Mouse (Mus musculus): ENCODE results near the gene Fcna.

The Fcna gene

GRCm38 (mm10) chr2:25607761-25608622 is 19.8 kb downstream of the Fcna start, which contains the start of gene Rabl6:
Gene Rabl6 (minus strand): TSS chr2:25608521.
- DNase-seq: peak; percentile 94 to 96

GRCm38 (mm10) chr2:25602526-25602925 is 25.3 kb downstream of the Fcna start:
- DNase-seq: no peak

- no peak for DNase-seq
Observed at GRCm38 (mm10) chr2:25600037-25600436, 27.8 kb downstream of the Fcna start.

GRCm38 (mm10) chr2:25598749-25599148 is 29.1 kb downstream of the Fcna start:
- no peak for DNase-seq

DNA sequence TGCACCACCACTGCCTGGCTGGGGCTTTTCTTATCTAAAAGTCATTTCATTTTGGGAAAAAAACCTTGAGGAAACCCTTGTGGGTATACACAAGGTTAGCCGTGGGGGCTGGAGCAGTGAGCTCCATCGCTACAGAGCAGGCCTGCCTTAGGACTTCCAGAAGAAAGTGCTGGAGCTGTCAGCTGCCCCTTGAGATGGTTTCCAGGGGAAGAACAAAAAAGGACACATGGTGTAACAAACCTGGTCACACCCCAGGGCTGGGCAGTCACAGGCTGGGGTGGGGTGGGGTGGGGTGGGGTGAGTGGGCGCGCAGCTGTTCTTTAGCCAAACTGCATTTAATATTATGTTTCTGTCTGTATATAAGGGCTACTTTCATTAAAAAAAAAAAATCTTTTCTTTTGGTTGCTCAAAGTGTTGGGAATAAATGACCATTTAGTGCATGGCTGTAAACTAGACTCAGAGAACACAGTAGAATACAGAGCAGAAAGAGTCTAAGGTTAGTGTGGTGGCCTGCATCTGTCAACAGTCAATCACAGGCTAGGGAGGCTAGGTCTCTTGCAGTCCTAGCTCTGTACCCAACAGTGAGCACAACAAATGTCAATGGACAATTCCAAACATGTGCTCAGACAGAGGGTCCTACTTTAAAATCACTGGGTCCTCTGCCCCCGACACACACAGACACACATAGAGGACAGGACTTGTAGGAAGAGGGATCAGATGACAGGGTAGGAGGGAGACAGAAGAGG is 30.9 kb downstream of the Fcna start:
- DNase-seq: no peak

- peak; percentile 70 to 74 for DNase-seq
Observed at GRCm38 (mm10) chr2:25591863-25592262, 36.0 kb downstream of the Fcna start.

GRCm38 (mm10) chr2:25588227-25588907 is 39.5 kb downstream of the Fcna start:
- DNase-seq: peak in 1 of 2 experiments; percentile 14

DNA sequence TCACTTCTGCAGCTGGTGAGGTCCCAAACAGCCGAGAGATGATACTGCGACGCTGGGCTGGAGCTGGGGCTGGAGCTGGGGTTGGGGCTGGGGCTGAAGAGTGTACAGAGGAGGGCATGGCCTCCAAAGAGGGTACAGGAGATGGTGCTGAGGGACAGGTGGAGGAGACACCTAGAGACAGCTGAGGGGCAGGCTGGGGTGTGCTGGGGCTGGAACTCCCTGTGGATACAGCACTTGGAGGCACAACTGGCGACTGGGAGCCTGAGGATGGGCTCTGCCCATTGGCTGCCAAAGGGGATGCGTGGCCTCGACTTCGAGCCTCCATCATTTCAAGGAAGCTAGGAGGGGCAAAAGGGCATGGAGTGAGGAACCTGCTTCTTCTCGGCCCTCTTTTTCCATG is 40.5 kb downstream of the Fcna start:
- DNase-seq: no peak

DNA sequence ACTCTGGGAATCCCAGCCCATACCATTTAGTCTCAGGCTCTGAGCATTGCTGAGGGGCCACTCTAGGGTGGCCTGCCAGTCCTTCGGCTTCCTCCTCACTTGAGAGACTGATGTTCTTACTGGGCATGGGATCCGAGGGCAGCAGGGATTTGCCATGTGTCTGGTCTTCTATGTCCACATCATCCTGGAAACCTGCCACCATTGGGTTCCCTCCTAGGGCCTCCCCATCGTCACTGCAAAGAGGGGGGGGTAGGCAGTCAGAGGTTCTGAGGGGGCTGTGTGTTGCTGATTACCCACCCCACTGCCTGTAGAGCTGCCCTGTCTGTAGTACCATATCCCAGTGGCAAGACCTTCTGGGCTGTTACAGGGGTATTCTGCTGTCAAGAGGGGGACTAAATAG is 42.2 kb downstream of the Fcna start:
- DNase-seq: peak; percentile 54 to 62

- DNase-seq: peak; percentile 39 to 53
Observed at GRCm38 (mm10) chr2:25584856-25585255, 43.0 kb downstream of the Fcna start.

DNA sequence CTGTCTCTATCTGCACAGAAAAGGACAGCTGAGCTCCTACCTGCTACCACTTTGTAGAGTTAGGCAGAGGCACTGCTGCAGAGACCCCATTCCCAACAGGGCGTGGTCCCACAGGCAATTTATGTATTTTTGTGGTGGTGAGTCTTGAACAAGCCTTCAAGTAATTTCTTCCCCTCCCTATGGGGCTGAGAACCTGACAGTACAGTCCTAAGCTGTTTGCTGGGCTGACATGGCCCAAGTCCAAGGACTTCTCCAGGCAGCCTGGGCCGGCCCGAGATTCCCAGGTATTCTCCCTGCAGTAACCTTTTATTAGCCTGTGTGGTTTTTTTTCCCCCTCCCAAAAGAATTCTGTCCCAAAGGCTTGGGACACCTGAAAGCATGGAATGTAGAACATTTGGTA is 43.7 kb downstream of the Fcna start:
- DNase-seq: peak; percentile 56 to 61

GRCm38 (mm10) chr2:25583571-25583970 is 44.3 kb downstream of the Fcna start:
- DNase-seq: peak; percentile 60 to 69

DNA sequence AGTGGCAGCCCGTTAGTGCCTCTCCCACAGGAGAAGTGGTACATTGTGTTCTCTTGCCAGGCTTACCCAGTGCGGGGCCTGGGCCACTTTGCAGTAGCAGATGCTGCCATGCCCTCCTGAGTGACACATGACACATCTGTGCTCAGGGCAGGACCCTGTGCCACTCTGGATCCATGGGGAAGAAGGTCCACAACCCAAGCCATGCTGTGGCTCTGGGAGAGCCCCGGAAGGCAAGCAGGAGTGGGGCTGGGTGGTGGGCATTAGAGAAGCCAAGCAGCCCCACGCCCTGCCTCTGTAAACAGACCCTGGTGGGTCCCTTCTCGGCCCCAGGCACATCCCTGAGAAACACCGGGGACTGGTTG is 44.7 kb downstream of the Fcna start:
- DNase-seq: peak; percentile 55 to 60

- peak; percentile 82 to 83 for DNase-seq
Observed at GRCm38 (mm10) chr2:25582466-25583119, 45.2 kb downstream of the Fcna start.

- peak; percentile 96 to 97 for DNase-seq
Observed at GRCm38 (mm10) chr2:25581901-25582301, 45.9 kb downstream of the Fcna start.

DNA sequence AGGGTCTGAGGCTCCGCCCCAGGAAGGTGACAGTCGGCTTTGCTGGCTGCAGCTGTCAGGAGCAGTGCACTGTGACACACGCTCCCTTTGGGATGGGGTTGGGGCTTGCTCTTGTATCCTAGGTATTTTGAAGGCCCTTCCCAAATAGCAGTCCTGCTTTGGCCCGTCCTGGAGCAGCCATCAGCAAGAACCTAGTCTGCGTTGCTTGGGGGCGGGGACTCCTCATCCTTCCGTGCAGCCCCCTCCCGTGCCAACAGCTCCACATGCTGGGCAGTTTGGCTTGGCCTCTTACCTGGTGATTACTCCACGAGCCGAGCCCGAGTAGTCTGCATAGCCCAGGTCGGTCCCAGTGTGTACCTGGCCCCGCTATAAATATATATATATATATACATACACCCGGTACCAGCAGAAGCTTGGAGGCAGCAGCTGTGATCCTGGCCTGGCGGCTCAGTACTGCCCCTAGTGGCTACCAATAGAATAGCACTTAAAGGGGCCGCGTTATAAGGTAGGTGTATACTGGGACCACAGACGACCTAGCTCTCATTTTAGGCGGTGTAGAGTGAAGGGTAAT is 46.5 kb downstream of the Fcna start, which contains the start of gene Ajm1:
TSS of gene Ajm1 (minus strand) at position 464 of the 571 bp plus-strand sequence.
- DNase-seq: peak; percentile 89 to 91

DNA sequence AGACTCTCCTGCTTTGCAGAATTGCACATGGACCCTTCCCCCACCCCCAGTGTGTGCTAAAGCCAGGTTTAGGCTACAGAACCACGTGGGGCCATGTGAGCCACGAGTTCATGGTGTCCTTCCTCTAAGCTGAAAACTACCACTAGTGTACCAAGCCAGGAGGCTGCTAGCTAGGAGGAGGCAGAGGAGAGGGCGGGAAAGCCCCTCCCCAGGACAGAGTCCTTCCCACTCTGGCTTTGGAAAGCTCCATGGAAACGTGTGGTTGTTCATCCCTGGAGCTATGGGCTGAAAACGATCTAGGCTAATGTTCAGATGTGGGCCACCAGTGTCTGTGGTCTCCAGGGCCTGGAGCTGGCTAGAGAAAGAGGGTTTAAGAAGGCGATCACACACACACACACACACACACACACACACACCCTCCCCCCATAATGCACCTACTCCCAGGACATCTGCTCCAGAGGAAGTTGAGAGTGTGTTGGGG is 47.2 kb downstream of the Fcna start:
- DNase-seq: peak; percentile 71 to 72

DNA sequence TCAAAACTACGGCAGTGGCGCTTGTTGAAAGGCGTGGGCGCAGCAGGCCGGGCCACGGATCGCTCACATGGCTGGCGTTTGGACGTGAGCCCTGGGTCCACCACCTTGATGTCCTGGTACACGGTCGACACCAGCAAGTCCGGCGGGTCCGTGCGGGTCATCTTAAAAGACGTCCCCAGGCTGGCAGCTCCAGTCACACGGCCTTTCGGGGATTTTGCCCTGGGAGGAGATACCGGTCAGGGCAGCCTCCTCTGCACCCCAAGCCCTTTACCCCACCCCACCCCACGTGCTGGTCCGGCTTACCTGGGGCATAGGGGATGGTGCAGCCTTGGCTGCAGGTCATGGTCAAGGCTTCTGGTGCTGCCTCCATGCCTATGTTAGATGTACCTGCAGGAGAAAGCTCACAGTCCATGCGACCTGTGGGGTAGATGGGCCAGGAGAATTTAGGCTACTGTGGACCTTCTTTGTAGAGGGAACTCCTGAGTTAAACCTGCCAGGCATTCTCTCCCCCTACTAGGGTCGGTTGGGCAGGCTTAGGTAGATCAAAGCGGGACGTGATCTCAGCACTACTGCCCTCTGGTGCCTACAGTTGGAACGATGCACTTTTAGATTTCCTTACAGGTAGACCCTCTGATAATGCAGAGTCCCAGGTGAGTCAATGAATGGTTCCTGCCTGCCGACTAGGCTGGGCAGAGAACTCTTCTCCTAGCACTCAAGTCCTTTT is 47.9 kb downstream of the Fcna start:
- peak; percentile 88 to 91 for DNase-seq

- peak; percentile 68 to 74 for DNase-seq
Observed at GRCm38 (mm10) chr2:25578796-25579736, 48.8 kb downstream of the Fcna start.
